Comparison of ENCODE assay signal across 8 mouse cellular contexts in genomic region chr3:95231298-95232221, GRCm38 (mm10). TPM values are rescaled to one million over a fixed set of nuclear protein-coding genes. Genes with fewer than 3 reads are reported as not detected.
DNase-seq lines count a peak whose midpoint lies in the region; ATAC-seq and TF ChIP-seq lines count a peak whose summit lies in the region.

Mllt11 (minus strand) TSS chr3:95232171.

- peak within 1 kb of the TSS; percentile 69 for H3K4me3 ChIP-seq in bone marrow, adult 2 months (replicated peaks; ENCODE audit: control insufficient read depth, low read depth, low read length)
- peak within 1 kb of the TSS; percentile 93 for H3K4me3 ChIP-seq in heart, embryonic 15.5 days

- H3K4me1 ChIP-seq in bone marrow, adult 2 months (ENCODE audit: control insufficient read depth, insufficient read depth, low read length), result peaks cover 4% of the 10 kb centered on the region; the same call in 1 of the 2 replicates
- peaks cover 45% of the 10 kb centered on the region for H3K4me1 ChIP-seq in heart, embryonic 15.5 days (replicated peaks)

- peak; percentile 32 to 36 for DNase-seq in cerebellum, postnatal 10 days
- DNase-seq in cerebellum, adult 9-10 months, result no peak
- peak in 1 of 2 experiments; percentile 27 for DNase-seq in layer of hippocampus, postnatal 10 days (ENCODE audit: low spot score in 2 of 2)
- peak; percentile 40 for DNase-seq in lung, postnatal 10 days
- peak; percentile 89 for DNase-seq in spleen, postnatal 36 days (ENCODE audit: low spot score in 2 of 2)
- no peak for DNase-seq in cerebellum, postnatal 36 days

- peaks cover 50% of the 10 kb centered on the region for H3K36me3 ChIP-seq in heart, embryonic 15.5 days

- no peak for TF ChIP-seq CTCF in bone marrow, adult 2 months (IDR thresholded peaks at IDR 0.05; ENCODE audit: control insufficient read depth, insufficient read depth, low read length)

- 40% methylated on average over 13 of the region's 13 CpGs for WGBS in bone marrow, adult 2 months
- 72% methylated on average over 13 of the region's 13 CpGs for WGBS in heart, embryonic 15.5 days

- peak within 1 kb of the TSS; percentile 37; the same call in 1 of the 2 replicates for H3K9ac ChIP-seq in heart, embryonic 15.5 days

- H3K9me3 ChIP-seq in heart, embryonic 15.5 days (replicated peaks), result no peaks in the 10 kb centered on the region

- peak within 1 kb of the TSS; percentile 99 for H3K27ac ChIP-seq in bone marrow, adult 2 months (ENCODE audit: control insufficient read depth, insufficient read depth, low read depth, low read length, poor library complexity)
- H3K27ac ChIP-seq in heart, embryonic 15.5 days, result peak within 1 kb of the TSS; percentile 92

- no peak for TF ChIP-seq POLR2A in bone marrow, adult 2 months (IDR thresholded peaks at IDR 0.05; ENCODE audit: borderline replicate concordance, control insufficient read depth, low read depth, low read length)

- peak within 1 kb of the TSS; percentile 70 for H3K4me2 ChIP-seq in heart, embryonic 15.5 days

- no peak for ATAC-seq in heart, embryonic 15.5 days (replicated peaks; ENCODE audit: insufficient number of reproducible peaks, insufficient read depth, low FRiP score, low read depth)

- no peaks in the 10 kb centered on the region for H3K27me3 ChIP-seq in heart, embryonic 15.5 days

RNA-seq across cellular contexts. Expression of gene Mllt11, which starts in this region (rescaled TPM):
- polyA plus RNA-seq in bone marrow, adult 2 months (2011; ENCODE audit: insufficient read depth, insufficient read length, low replicate concordance, missing spikeins), result 6.0 and 9.1 TPM in 2 replicates
- 10.6 and 12.0 TPM in 2 replicates for polyA plus RNA-seq in heart, embryonic 15.5 days (2015; fragmentation: Nextera tagmentation; extraction: Ambion mirVana)
- 100 to 1,000 TPM; 621 to 626 TPM for total RNA-seq in layer of hippocampus, postnatal 10 days (2021)

Comparison
In these comparisons a context has a peak if more than half of its experiments do, and no peak if none do; other contexts are left out.
1. DNase-seq: peak in cerebellum, postnatal 10 days (2 of 2), lung, postnatal 10 days (single experiment) and spleen, postnatal 36 days (2 of 2); none in cerebellum, adult 9-10 months (single experiment) and cerebellum, postnatal 36 days (0 of 2).